Mouse (Mus musculus) ES-E14 (cell line): ENCODE results near the gene Uox.

Source experiments
- HCFC1 ChIP-seq: IDR thresholded peaks from 2 replicates; pipeline ENCODE4 v1.6.1; 2012; ENCODE audit warnings: low read length, inconsistent platforms, borderline replicate concordance; ENCODE audit not compliant: insufficient read depth
- ZNF384 ChIP-seq: IDR thresholded peaks from 2 replicates; pipeline ENCODE4 v1.6.1; 2012; ENCODE audit warnings: low read depth, low read length, inconsistent platforms

- no peak for TF ChIP-seq HCFC1
- TF ChIP-seq ZNF384, result no peak
Observed at GRCm38 (mm10) chr3:146599198-146599900, 29.1 kb downstream of the Uox start.
